Mouse (Mus musculus) ES-E14 (cell line): ENCODE results near the gene Eif1ax. TPM values are rescaled to one million over a fixed set of nuclear protein-coding genes. Genes with fewer than 3 reads are reported as not detected.

Source experiments
- DNase-seq: peaks from one replicate; pipeline ENCODE4 v3.0.0-alpha.2; 2013; ENCODE audit warnings: low read depth, low spot score
- H3K27ac ChIP-seq: 2 replicates; pipeline ENCODE4 v1.5.1; 2012; ENCODE audit warnings: low read depth, mild to moderate bottlenecking, low read length, moderate library complexity, mixed read lengths; ENCODE audit not compliant: poor library complexity, insufficient read depth, severe bottlenecking
- H3K36me3 ChIP-seq: 2 replicates; pipeline ENCODE4 v1.6.1; 2012; ENCODE audit warnings: mild to moderate bottlenecking, low read length, moderate library complexity, mixed read lengths; ENCODE audit not compliant: control insufficient read depth, poor library complexity, insufficient read depth, severe bottlenecking
- H3K4me1 ChIP-seq, 2 experiments: fragments of 150-350 bp in 1 of 2; sonication (generic) in 1 of 2; 2 replicates each; pipeline ENCODE4 v1.6.1; 2012; ENCODE audit warnings: low read length in 2 of 2, mild to moderate bottlenecking in 1 of 2, mixed read lengths in 1 of 2; ENCODE audit not compliant: control insufficient read depth in 2 of 2, insufficient read depth in 2 of 2, poor library complexity in 1 of 2
- H3K4me3 ChIP-seq, 2 experiments: fragments of 150-350 bp in 1 of 2; sonication (generic) in 1 of 2; 2 replicates each; pipeline ENCODE4 v1.5.1; 2012; ENCODE audit warnings: low read length in 2 of 2, low read depth in 1 of 2, mild to moderate bottlenecking in 1 of 2, mixed read lengths in 1 of 2; ENCODE audit not compliant: insufficient read depth in 1 of 2, poor library complexity in 1 of 2, severe bottlenecking in 1 of 2
- H3K9ac ChIP-seq: 2 replicates; pipeline ENCODE4 v1.6.1; 2012; ENCODE audit warnings: low read depth, mild to moderate bottlenecking, low read length, mixed read lengths; ENCODE audit not compliant: poor library complexity, insufficient read depth, severe bottlenecking
- H3K9me3 ChIP-seq: fragments of 150-350 bp; sonication (generic); 2 replicates; pipeline ENCODE4 v1.6.1; 2012; ENCODE audit warnings: low read depth, mild to moderate bottlenecking, low read length; ENCODE audit not compliant: control insufficient read depth, insufficient read depth
- CHD2 ChIP-seq: IDR thresholded peaks from 2 replicates; pipeline ENCODE4 v1.6.1; 2014; ENCODE audit warnings: mild to moderate bottlenecking, low read depth, low read length, inconsistent platforms
- HCFC1 ChIP-seq: IDR thresholded peaks from 2 replicates; pipeline ENCODE4 v1.6.1; 2012; ENCODE audit warnings: low read length, inconsistent platforms, borderline replicate concordance; ENCODE audit not compliant: insufficient read depth
- MAFK ChIP-seq: IDR thresholded peaks from 2 replicates; pipeline ENCODE4 v1.6.1; 2014; ENCODE audit warnings: mild to moderate bottlenecking, low read depth, low read length, inconsistent platforms; ENCODE audit not compliant: insufficient read depth
- ZC3H11A ChIP-seq: IDR thresholded peaks from 2 replicates; pipeline ENCODE4 v1.6.1; 2012; ENCODE audit warnings: low read depth, mild to moderate bottlenecking, inconsistent platforms, low read length, borderline replicate concordance
- ZNF384 ChIP-seq: IDR thresholded peaks from 2 replicates; pipeline ENCODE4 v1.6.1; 2012; ENCODE audit warnings: low read depth, low read length, inconsistent platforms
- in situ Hi-C, 2 experiments: fragments of 600-800 bp; cut with MboI; formaldehyde crosslinking; loops; one replicate each; pipeline ENCODE4 v1.15.1; 2025; ENCODE audit warnings: low sequenced_read_pairs in 2 of 2, inconsistent platforms in 1 of 2; ENCODE audit not compliant: unreplicated experiment in 2 of 2
- total RNA-seq: library from RNA; depleted of rRNA; stranded (reverse); fragments of 300-350 nt; gene quantifications from 2 replicates; pipeline ENCODE4 v1.2.3, GENCODE M21; 2012

Gene Eif1ax
- total RNA-seq, 1 experiment = 194 TPM

DNA sequence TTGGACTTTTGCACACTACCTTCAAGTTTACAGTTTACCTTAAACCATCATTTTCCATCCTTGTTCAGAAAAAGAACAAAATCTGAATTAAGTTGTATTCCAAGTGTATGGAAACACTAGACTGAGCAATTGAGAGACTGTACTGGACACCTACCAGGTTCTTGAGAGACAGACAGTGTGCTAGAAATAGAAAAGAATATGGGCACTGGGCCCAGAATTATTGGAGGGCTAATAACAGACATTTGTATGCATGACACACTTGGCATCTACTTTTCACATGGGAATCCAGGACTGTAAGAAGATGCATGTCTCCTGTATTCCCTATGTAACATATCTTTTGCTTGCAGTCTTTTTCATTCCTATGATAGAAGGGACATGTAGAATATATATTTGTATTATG is 17.0 kb downstream of the Eif1ax start:
- no peak for DNase-seq
- H3K9ac ChIP-seq = no peak overlapping the region
- H3K9me3 ChIP-seq = no peaks in the 10 kb centered on the region
- no peak overlapping the region for H3K4me3 ChIP-seq
- in situ Hi-C loops = no loop called here
- no peaks in the 10 kb centered on the region for H3K4me1 ChIP-seq
- no peak overlapping the region for H3K27ac ChIP-seq
- TF ChIP-seq CHD2 = no peak
- TF ChIP-seq MAFK = no peak
- no peak for TF ChIP-seq ZNF384
- no peak for TF ChIP-seq HCFC1
- no peak for TF ChIP-seq ZC3H11A
- peaks cover 4% of the 10 kb centered on the region; the same call in 1 of the 2 replicates for H3K36me3 ChIP-seq

- Histone ChIP-seq H3K9me3 (no peaks in the 10 kb centered on the region), H3K4me3 (no peak overlapping the region), H3K4me1 (no peaks in the 10 kb centered on the region), H3K36me3 (peaks cover 2% of the 10 kb centered on the region; the same call in 1 of the 2 replicates), H3K9ac (no peak overlapping the region), H3K27ac (no peak overlapping the region)
- TF ChIP-seq CHD2 = no peak
- in situ Hi-C loops = no loop called here
- DNase-seq = no peak
Observed at GRCm38 (mm10) chrX:159390347-159390962, 18.5 kb downstream of the Eif1ax start.

- no peak for DNase-seq
- Histone ChIP-seq H3K4me3 (no peak overlapping the region), H3K4me1 (no peaks in the 10 kb centered on the region), H3K9me3 (no peaks in the 10 kb centered on the region), H3K36me3 (no peaks in the 10 kb centered on the region; the same call in 1 of the 2 replicates), H3K9ac (no peak overlapping the region), H3K27ac (no peak overlapping the region)
- no peak for TF ChIP-seq CHD2
- TF ChIP-seq ZC3H11A = no peak
- TF ChIP-seq ZNF384 = no peak
- no peak for TF ChIP-seq MAFK
- TF ChIP-seq HCFC1 = no peak
- in situ Hi-C loops = no loop called here
Observed at GRCm38 (mm10) chrX:159391239-159391638, 19.3 kb downstream of the Eif1ax start.

GRCm38 (mm10) chrX:159409253-159409652 is 37.3 kb downstream of the Eif1ax start:
- DNase-seq = peak; percentile 7
- Histone ChIP-seq H3K27ac (no peak overlapping the region), H3K36me3 (no peaks in the 10 kb centered on the region), H3K9me3 (no peaks in the 10 kb centered on the region), H3K4me3 (no peak overlapping the region), H3K9ac (no peak overlapping the region), H3K4me1 (no peaks in the 10 kb centered on the region)
- in situ Hi-C loops = no loop called here
- no peak for TF ChIP-seq ZNF384
- TF ChIP-seq ZC3H11A = peak; percentile 24; the same call in 1 of the 2 replicates

GRCm38 (mm10) chrX:159414130-159414828 is 42.3 kb downstream of the Eif1ax start, which contains the start of gene Map7d2:
TSS of gene Map7d2 (plus strand) at chrX:159414572.
- H3K4me1 ChIP-seq = no peaks in the 10 kb centered on the region
- peak within 1 kb of the TSS; percentile 85 to 88 for H3K4me3 ChIP-seq
- in situ Hi-C loops = no loop called here
- peak; percentile 35 for DNase-seq
- no peaks in the 10 kb centered on the region for H3K36me3 ChIP-seq
- H3K9ac ChIP-seq = peak within 1 kb of the TSS; percentile 80
- no peak for TF ChIP-seq CHD2
- TF ChIP-seq MAFK = no peak
- TF ChIP-seq ZC3H11A = no peak
- no peak for TF ChIP-seq HCFC1
- no peak for TF ChIP-seq ZNF384
- H3K27ac ChIP-seq = no peak within 1 kb of the TSS
- no peaks in the 10 kb centered on the region for H3K9me3 ChIP-seq
